Comparison of ENCODE assay signal across 8 mouse cellular contexts in the genomic region with DNA sequence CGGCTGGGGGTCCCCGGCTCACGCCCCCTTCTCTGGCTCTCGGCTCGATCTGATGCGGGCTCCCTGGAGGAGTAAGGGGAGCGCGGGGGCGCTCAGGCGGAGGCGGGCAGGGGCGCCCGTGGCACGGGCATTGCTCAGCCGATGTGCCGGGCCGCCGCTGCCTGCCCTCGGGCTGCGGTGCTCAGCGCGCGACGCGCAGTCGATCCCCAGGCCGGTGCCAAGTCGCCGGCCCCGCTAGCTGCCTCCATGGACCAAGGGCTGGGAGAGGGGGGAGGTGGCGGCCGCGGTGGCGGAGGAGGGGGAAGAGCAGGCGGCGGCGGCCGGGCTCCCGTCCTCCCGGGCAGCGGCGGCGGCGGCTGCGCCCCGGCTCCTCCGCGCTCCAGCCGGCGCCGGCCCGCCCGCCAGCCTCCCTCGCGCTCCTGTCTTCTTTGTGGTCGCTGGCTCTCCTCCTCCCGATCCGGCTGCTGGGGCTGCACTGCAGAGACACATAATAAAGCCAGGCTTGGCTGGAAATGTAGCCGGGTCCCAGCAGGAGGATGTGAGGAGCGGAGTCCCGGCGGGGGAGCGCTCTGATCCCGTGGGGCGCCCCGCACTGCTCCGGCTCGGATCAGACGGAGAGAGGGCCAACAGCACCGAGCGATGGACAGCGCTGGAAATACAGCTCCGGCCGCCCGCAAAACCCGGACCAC. TPM values are rescaled to one million over a fixed set of nuclear protein-coding genes. Genes with fewer than 3 reads are reported as not detected.
A peak's percentile ranks its signal among the peaks of the same experiment; 100 is the strongest.
DNase-seq lines count a peak whose midpoint lies in the region; ATAC-seq and TF ChIP-seq lines count a peak whose summit lies in the region.

No protein-coding gene starts in this region.

- H3K27ac ChIP-seq in gastrocnemius, adult 2 months, result peak overlapping the region; percentile 94
- peak overlapping the region; percentile 96 for H3K27ac ChIP-seq in hindbrain, embryonic 15.5 days (replicated peaks)

- H3K9ac ChIP-seq in hindbrain, embryonic 15.5 days, result peak overlapping the region; percentile 85

- peak; percentile 64 for TF ChIP-seq CTCF in gastrocnemius, adult 2 months (IDR thresholded peaks at IDR 0.05)

- H3K4me3 ChIP-seq in gastrocnemius, adult 2 months, result peak overlapping the region; percentile 95
- H3K4me3 ChIP-seq in hindbrain, embryonic 15.5 days, result peak overlapping the region; percentile 89

- peak overlapping the region; percentile 92 for H3K4me2 ChIP-seq in hindbrain, embryonic 15.5 days

- H3K4me1 ChIP-seq in hindbrain, embryonic 15.5 days (replicated peaks), result peaks cover 64% of the 10 kb centered on the region

- no peaks in the 10 kb centered on the region for H3K9me3 ChIP-seq in hindbrain, embryonic 15.5 days

- DNase-seq in adipocyte (ENCODE audit: low spot score), result peak; percentile 61
- DNase-seq in cerebellum, postnatal 4 days (ENCODE audit: low spot score in 2 of 2), result peak; percentile 56 to 87
- peak; percentile 90 for DNase-seq in gastrocnemius, adult 2 months
- DNase-seq in left cerebral cortex, adult 11 months (ENCODE audit: low spot score), result peak; percentile 47
- DNase-seq in lung, postnatal 10 days, result peak; percentile 90
- DNase-seq in right cerebral cortex, adult 18-20 months, result peak; percentile 76

- WGBS in hindbrain, embryonic 15.5 days, result under 1% methylated on average over 56 of the region's 76 CpGs

- intact Hi-C loops in gastrocnemius, adult 2 months (cut with DNase I), result loop anchor here (1.0 to 5.0 kb wide), 3 partner anchors 62 to 244 kb away; no protein-coding TSS in a partner anchor

- no peaks in the 10 kb centered on the region for H3K27me3 ChIP-seq in hindbrain, embryonic 15.5 days

- ATAC-seq in hindbrain, embryonic 15.5 days (ENCODE audit: low FRiP score, low read depth), result peak; percentile 80
- ATAC-seq in activated CD4-positive, CD25-positive, alpha-beta regulatory T cell, adult 4 months, result no peak

- H3K36me3 ChIP-seq in hindbrain, embryonic 15.5 days, result no peaks in the 10 kb centered on the region

RNA-seq across cellular contexts. Expression of gene Zfp423, which starts 0.8 kb away (rescaled TPM):
- total RNA-seq in gastrocnemius, adult 2 months (2021), result 10 to 100 TPM; 13.0 to 15.6 TPM
- polyA plus RNA-seq in hindbrain, embryonic 15.5 days (2015; fragmentation: Nextera tagmentation; extraction: Ambion mirVana), result 28.6 and 33.4 TPM in 2 replicates
- not detected for polyA plus RNA-seq in activated CD4-positive, CD25-positive, alpha-beta regulatory T cell, adult 4 months (2017; shearing (Covaris generic))

Comparison
In these comparisons a context has a peak if more than half of its experiments do, and no peak if none do; other contexts are left out.
1. RNA of gene Zfp423, which starts 0.8 kb away (polyA plus RNA-seq): 28.6 to 33.4 TPM in hindbrain, embryonic 15.5 days; not detected in activated CD4-positive, CD25-positive, alpha-beta regulatory T cell, adult 4 months; every median in the first group is over 10 times any median in the second.
2. Peak in every context shown above with its lines, with median percentiles within 50 percentile points of each other: DNase-seq.